Mouse (Mus musculus): ENCODE data around the gene Lrrc14b.

DNA sequence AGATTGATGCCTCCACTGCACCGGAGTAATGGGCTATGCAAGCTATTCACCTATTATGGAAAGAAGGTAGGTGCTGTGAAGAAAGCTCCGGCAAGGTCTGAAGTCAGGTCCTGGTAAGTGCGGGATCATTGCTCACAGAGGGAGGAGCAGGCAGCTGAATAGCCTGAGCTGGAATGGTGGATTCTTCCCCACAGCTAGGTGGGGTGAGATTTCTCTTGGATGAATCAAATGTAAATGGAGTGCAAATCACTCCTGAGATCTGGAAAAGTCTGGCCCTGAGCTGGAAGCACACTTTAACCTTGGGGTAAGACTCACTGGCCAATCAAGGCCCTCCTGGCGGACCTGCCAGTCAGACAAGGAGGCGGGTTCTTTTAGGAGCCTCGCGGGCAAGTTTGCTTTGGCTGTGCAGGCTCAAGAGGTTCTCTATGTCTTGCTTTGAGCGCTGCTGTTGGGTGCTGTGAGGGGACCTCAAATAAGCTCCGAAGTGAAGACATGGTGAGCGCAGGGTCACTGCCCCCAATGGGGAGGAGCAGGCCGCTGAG is 35.6 kb upstream of the Lrrc14b start, which contains the start of gene Ftl1-ps1:
- TF ChIP-seq CTCF (IDR thresholded peaks at IDR 0.05; ENCODE audit: low read depth, low read length) (no peak), TAL1 (conservative IDR thresholded peaks at IDR 0.05; ENCODE audit: low read depth, low read length) (no peak), GATA1 (IDR thresholded peaks at IDR 0.05; ENCODE audit: borderline replicate concordance, low read length) (no peak), POLR2AphosphoS5 (IDR thresholded peaks at IDR 0.05; ENCODE audit: insufficient replicate concordance, low read depth, low read length) (no peak)
